Mouse (Mus musculus) brain, embryonic 14.5 days (tissue): ENCODE measurements around the gene Gcnt7. TPM values are rescaled to one million over a fixed set of nuclear protein-coding genes. Genes with fewer than 3 reads are reported as not detected.
A peak's percentile ranks its signal among the peaks of the same experiment; 100 is the strongest.

Source experiments
- DNase-seq: peaks from one replicate; pipeline ENCODE4 v3.0.0-alpha.2; 2011; ENCODE audit warnings: low read depth
- CTCF ChIP-seq: fragments of 200-500 bp; IDR thresholded peaks from 2 replicates; pipeline ENCODE4 v1.5.1; 2012; ENCODE audit warnings: inconsistent platforms, mild to moderate bottlenecking, moderate library complexity, borderline replicate concordance; ENCODE audit not compliant: insufficient read depth, insufficient read length; ENCODE audit errors: extremely low read depth
- POLR2A ChIP-seq: fragments of 200-500 bp; IDR thresholded peaks from 2 replicates; pipeline ENCODE4 v1.6.1; 2012; ENCODE audit warnings: mild to moderate bottlenecking, inconsistent platforms, borderline replicate concordance; ENCODE audit not compliant: poor library complexity, insufficient read depth, insufficient read length, severe bottlenecking; ENCODE audit errors: extremely low read depth
- polyA plus RNA-seq: library from polyadenylated mRNA; depleted of rRNA; stranded (reverse); fragments of >200 nt; gene quantifications from 2 replicates; pipeline ENCODE4 v1.2.3, GENCODE M21; 2012; rRNA removed

The Gcnt7 gene
- polyA plus RNA-seq, result not detected in 2 replicates

DNA sequence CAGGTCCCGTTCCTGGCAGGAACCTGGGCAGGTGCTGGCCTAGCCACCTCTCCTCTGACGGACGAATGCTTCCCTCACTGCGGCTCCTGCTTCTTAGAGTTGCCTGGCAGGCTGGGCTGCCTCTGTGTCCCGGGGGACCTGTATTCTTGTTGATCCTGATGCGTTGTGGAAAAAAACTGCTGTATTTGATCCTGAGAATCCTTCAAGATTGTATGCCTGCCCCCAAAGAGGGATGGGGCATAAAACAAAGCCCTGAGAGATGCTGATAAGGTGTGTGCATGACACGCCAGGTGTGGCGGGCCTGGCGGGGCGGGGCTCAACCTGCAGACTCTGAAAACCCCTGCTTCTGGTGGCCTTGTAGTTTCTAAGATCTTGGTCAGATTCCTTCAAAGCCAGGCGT is at the start of gene Gcnt7:
TSS of gene Gcnt7 (minus strand) at position 101 of the 400 bp plus-strand sequence.
- no peak for DNase-seq
- TF ChIP-seq CTCF, result no peak
- TF ChIP-seq POLR2A, result no peak

DNA sequence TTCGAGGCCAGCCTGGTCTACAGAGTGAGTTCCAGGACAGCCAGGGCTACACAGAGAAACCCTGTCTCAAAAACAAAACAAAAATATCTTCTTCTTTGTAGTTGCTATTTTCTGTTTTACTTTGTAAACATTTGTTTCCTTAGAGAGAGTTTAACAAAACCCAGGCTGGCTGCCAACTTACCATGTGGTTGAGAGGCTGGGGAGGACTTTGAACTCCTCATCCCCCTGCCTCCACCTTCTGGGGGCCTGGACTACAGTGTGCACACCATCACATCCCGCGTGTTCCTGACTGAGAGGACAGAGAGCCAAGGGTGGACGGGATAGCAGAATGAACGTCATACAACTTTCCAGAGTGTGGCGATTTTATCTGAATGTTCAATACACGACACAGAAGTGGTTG is 47.7 kb upstream of the Gcnt7 start:
- no peak for DNase-seq
- TF ChIP-seq POLR2A (no peak), CTCF (no peak)

DNA sequence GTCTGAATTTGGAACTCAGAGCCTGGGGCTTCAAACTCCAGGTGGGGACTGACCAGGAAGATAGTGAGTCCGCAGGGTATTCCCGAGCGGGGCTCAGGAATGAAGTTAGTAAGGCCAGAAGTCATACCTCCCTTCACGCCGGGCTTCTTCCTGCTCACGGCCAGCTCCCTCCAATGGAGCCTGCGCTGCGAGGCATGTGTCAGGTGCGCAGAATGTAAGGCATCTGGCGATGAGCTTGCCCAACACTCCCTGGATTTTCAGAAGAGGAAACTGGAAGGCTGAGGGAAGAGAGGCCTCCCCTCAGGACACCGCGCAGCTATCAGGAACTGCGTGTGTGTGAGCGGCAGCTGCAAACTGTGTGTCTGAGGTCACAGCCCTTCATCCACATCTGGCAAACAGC is 43.8 kb upstream of the Gcnt7 start:
- no peak for DNase-seq
- TF ChIP-seq CTCF, result no peak
- no peak for TF ChIP-seq POLR2A

DNA sequence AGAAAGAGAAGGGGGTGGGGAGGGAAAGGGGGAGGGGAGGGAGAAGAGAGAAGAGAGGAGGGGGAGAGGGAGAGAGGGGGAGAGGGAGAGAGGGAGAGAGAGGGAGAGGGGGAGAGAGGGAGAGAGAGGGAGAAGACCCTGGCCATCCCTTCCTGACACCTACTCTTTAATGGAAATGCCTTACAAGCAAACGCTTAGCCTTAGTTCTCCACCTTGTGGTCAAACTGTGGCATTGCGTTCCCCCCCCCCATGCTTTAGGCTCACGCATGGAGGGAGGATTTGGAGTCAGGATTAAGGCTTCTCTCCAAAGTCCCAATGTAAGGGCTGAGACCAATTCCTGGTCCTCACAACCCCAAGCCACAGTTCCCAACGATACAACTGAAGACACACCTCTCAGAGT is 42.9 kb upstream of the Gcnt7 start:
- peak; percentile 80 for DNase-seq
- no peak for TF ChIP-seq POLR2A
- peak; percentile 88 for TF ChIP-seq CTCF

DNA sequence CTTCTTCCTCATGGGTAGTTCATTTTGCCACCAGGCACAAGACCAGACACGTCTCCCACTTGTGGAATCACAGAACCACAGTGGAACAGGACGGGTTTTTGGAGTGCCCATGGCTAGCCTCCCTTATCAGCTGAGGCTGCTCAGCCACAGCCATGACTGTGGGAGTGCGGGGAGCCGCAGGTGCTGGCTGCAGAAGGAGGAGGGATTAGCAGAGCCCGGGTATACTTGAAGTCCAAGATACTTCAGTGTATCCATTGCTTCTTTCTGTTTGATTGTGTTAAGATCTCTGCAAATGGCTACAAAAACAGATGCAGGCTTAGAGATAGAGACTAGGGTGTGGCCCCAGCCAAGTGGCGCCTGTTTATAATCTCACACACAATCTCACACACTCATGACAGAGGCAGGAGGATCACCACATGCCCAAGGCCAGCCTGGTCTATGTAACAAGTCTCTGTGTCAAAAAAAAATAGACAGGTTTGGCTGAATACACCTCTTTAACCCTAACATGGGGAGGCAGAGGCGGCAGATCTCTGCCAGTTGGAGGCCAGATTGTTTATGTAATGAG is 42.4 kb upstream of the Gcnt7 start:
- TF ChIP-seq POLR2A, result no peak
- TF ChIP-seq CTCF, result no peak
- no peak for DNase-seq

DNA sequence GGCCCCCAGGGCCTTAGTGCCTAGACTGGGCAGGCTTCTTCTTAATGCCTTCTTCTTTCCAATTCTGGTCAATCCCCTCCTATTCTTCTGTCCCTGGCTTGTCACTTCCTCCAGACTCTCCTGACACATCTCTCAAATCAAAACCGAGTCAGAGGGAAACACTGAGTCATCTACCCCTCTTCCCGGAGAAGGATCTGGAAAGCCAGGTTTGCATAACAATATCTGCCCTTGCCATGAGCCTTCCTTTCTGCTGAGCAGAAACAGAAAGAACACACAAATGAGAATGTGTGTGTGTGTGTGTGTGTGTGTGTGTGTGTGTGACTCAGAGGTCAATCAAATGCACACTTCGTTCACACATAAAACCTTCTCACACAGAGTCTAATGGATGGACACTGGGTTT is 40.4 kb upstream of the Gcnt7 start:
- TF ChIP-seq POLR2A, result no peak
- no peak for TF ChIP-seq CTCF
- DNase-seq, result no peak

DNA sequence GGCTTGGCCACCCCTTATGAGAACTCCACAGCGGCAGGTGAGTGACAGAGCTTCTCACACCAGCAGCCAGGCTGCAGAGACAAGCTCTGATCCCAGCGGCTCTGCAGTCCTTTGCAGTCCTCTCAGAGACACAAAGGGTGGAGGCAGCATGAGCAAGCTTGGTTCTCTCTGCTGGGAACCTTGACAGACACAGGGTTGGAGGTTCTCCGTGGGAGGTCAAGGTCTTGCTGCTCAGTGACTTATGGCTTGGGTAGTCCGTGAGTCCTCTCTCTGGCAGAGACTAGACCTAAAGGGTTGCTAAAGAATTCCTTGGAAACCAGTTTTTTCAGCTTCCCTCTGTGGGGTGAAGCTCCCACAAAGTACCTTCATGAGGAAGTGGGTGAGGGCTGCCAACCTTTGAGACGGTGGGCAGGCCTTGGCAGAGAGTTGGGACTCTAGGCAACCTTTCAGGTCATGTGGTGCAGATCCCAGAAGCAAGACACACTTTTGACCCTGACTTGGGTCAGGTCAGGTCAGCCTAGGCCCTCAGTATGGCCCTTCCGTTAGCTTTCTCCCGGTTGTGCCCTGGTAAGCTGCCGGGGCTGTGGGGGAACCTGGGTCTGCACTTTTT is 38.4 kb upstream of the Gcnt7 start:
- no peak for TF ChIP-seq POLR2A
- TF ChIP-seq CTCF, result no peak
- DNase-seq, result no peak

DNA sequence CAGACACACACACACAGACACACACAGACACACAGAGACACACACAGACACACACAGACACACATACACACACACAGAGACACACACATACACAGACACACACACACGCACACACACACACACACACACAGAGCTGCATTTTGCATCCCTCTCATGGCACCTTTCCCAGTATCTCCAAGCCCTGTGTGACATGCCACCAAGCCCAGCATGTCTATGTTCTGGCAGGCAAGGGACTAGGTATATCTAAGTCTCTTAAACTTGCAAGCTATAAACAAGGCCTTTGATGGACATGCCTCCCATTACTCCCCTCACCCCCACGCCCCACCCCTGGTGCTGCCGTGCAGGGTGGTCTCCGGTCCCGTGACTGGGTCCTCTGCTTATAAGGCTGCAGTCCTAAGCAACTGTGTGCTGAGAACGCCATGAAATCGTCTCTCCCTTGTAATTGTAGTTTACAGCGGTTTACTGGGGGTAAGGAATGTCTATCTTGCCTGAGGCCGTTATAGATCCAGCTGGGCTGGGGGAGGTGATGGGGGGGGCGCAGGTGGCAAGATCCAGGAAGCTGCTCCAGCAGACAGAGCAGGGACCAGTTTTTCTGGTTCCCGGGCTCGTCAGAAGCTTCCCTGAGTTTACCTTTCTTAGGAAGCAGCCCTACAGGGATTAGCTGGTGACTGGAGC is 26.4 kb upstream of the Gcnt7 start:
- DNase-seq, result peak; percentile 58
- no peak for TF ChIP-seq POLR2A
- TF ChIP-seq CTCF, result no peak

DNA sequence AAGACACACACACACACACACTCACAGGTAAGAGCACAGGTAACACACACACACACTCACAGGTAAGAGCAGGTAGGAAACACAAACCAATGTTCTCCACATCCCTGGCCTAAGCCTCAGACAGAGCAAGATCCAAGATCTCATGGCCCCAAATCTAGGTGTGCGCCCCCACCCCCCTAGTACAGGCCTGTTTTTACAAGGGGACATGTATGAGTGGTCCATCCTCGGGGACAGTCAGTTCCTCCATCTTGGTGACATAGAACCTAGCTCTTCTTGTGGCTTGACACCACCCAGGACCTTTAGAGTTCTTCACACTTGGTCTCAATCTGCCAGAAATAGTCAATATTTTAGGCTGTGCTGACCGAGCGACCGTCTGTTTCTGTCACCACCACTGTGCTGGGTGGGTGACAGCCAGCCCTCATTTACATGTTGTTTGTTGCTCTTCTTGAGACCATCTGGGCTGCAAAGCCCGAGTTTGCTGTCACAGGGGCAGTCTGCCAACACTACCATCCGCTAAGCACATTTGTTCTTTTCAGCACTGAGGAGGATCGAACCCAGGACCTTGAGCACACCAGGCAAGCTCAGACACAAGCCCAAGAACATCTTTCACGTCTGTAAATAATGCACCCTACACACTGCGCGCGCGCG is 25.5 kb upstream of the Gcnt7 start:
- no peak for TF ChIP-seq CTCF
- no peak for TF ChIP-seq POLR2A
- DNase-seq, result peak; percentile 91

DNA sequence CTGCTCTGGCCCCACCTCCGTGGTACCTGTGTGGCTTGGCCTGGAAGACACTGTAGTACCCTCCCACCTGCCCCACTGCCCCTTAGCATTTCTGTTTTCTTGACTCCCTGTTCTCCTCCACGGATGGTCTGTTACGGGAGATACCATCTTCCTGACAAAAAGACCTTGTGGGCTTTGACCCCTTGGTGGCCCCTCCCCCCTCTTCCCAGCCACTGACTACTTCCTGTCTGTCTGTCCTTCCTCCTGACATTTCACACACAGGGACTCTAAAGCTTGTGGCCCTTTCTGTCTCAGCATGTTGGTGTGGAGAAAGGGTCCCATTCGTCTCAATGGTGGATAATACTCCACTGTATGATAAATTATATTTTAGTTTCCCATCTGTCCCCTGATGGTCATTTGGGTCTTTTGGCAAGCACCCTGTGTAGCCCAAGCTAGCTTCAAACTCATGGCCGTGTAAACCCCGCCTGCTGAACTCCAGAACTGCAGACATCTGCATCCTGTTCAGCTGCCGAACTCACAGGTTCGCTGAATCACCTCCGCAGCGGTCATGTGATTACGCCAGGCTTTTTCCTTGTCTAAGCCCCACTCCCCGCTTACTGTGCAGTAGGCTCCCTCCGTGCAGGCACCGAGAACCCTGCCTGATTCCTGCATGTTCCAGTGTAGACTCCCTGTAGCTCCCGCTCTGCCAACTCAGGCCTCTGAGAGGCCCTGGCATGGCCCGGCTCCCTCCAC is 23.4 kb upstream of the Gcnt7 start:
- TF ChIP-seq CTCF, result no peak
- TF ChIP-seq POLR2A, result no peak
- no peak for DNase-seq

DNA sequence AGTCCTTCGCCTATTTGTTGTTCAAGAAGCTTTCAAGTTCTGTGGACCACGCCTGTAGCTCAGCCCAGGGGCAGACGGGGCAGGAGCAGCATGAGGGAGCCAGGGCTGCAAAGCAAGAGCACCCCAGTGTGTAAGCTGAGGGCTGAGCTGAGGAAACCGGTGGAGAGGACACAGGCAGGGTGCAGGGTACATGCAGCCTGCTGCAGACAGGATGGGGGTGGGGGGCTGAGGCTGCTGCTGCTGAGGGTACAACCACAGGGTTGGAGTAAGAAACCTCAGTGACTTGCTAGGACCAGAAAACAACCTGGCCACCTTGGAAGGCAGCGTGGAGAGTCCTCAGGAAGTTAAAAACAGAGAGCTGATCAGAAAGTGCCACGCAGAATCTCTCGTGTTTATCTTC is 21.9 kb upstream of the Gcnt7 start:
- TF ChIP-seq POLR2A, result no peak
- no peak for TF ChIP-seq CTCF
- no peak for DNase-seq
